Mouse (Mus musculus) urinary bladder, postnatal 10 days (tissue): ENCODE measurements around the gene Spata20.

Experiments used
- DNase-seq: peaks from one replicate; pipeline ENCODE4 v3.0.0; 2022; ENCODE audit warnings: low spot score

Gene Spata20

GRCm38 (mm10) chr11:94451091-94451773, 34.7 kb downstream of the Spata20 start:
- no peak for DNase-seq

- DNase-seq, result no peak
Measured at GRCm38 (mm10) chr11:94449886-94450285, 36.1 kb downstream of the Spata20 start.

- DNase-seq, result no peak
Measured at GRCm38 (mm10) chr11:94449239-94449638, 36.7 kb downstream of the Spata20 start.

- DNase-seq, result no peak
Measured at GRCm38 (mm10) chr11:94447017-94447416, 39.0 kb downstream of the Spata20 start.

- DNase-seq, result no peak
Measured at GRCm38 (mm10) chr11:94445300-94445699, 40.7 kb downstream of the Spata20 start.

GRCm38 (mm10) chr11:94444829-94445228, 41.1 kb downstream of the Spata20 start:
- DNase-seq, result no peak

GRCm38 (mm10) chr11:94441752-94442151, 44.2 kb downstream of the Spata20 start:
- DNase-seq, result no peak

GRCm38 (mm10) chr11:94441122-94441521, 44.9 kb downstream of the Spata20 start:
- DNase-seq, result no peak

- no peak for DNase-seq
Measured at GRCm38 (mm10) chr11:94440421-94440820, 45.6 kb downstream of the Spata20 start.

GRCm38 (mm10) chr11:94429011-94429651, 56.8 kb downstream of the Spata20 start:
- DNase-seq, result no peak
